Mouse (Mus musculus): Measurements from ENCODE around the gene Rnaseh2b. TPM values are rescaled to one million over a fixed set of nuclear protein-coding genes. Genes with fewer than 3 reads are reported as not detected.

Rnaseh2b gene
- polyA plus RNA-seq, 1 experiment, result 11.3 TPM

GRCm38 (mm10) chr14:62250046-62250445 lies 42.3 kb upstream of the Rnaseh2b start:
- no peaks in the 10 kb centered on the region for H3K4me1 ChIP-seq (replicated peaks; ENCODE audit: control insufficient read depth, insufficient read depth, low read length)
- TF ChIP-seq CTCF (IDR thresholded peaks at IDR 0.05; ENCODE audit: borderline replicate concordance, control insufficient read depth, extremely low read depth, insufficient read depth, low read length, poor library complexity) (no peak), POLR2A (IDR thresholded peaks at IDR 0.05; ENCODE audit: control insufficient read depth, extremely low read depth, insufficient read depth, low read length, poor library complexity) (no peak)
- H3K4me3 ChIP-seq (ENCODE audit: control insufficient read depth, insufficient read depth, low read length), result no peak overlapping the region
- no peak for DNase-seq
- H3K27ac ChIP-seq (ENCODE audit: control insufficient read depth, insufficient read depth, low read length), result no peak overlapping the region
- H3K36me3 ChIP-seq (ENCODE audit: control insufficient read depth, insufficient read depth, low read length), result no peaks in the 10 kb centered on the region
- no peaks in the 10 kb centered on the region for H3K27me3 ChIP-seq (ENCODE audit: control insufficient read depth, insufficient read depth, low read length)
- 87% methylated on average over 3 of the region's 3 CpGs for WGBS

GRCm38 (mm10) chr14:62251999-62252398 lies 40.4 kb upstream of the Rnaseh2b start:
- no peaks in the 10 kb centered on the region for H3K4me1 ChIP-seq (replicated peaks; ENCODE audit: control insufficient read depth, insufficient read depth, low read length)
- no peaks in the 10 kb centered on the region for H3K36me3 ChIP-seq (ENCODE audit: control insufficient read depth, insufficient read depth, low read length)
- no peak overlapping the region for H3K4me3 ChIP-seq (ENCODE audit: control insufficient read depth, insufficient read depth, low read length)
- 7% methylated on average over 4 of the region's 4 CpGs for WGBS
- no peak for TF ChIP-seq CTCF (IDR thresholded peaks at IDR 0.05; ENCODE audit: borderline replicate concordance, control insufficient read depth, extremely low read depth, insufficient read depth, low read length, poor library complexity)
- TF ChIP-seq POLR2A (IDR thresholded peaks at IDR 0.05; ENCODE audit: control insufficient read depth, extremely low read depth, insufficient read depth, low read length, poor library complexity), result no peak
- DNase-seq, result peak; percentile 53
- no peaks in the 10 kb centered on the region for H3K27me3 ChIP-seq (ENCODE audit: control insufficient read depth, insufficient read depth, low read length)
- H3K27ac ChIP-seq (ENCODE audit: control insufficient read depth, insufficient read depth, low read length), result no peak overlapping the region

- H3K4me1 ChIP-seq (replicated peaks; ENCODE audit: control insufficient read depth, insufficient read depth, low read length), result no peaks in the 10 kb centered on the region
- H3K4me3 ChIP-seq (ENCODE audit: control insufficient read depth, insufficient read depth, low read length), result no peak overlapping the region
- H3K36me3 ChIP-seq (ENCODE audit: control insufficient read depth, insufficient read depth, low read length), result no peaks in the 10 kb centered on the region
- DNase-seq, result no peak
- H3K27me3 ChIP-seq (ENCODE audit: control insufficient read depth, insufficient read depth, low read length), result no peaks in the 10 kb centered on the region
- TF ChIP-seq CTCF (IDR thresholded peaks at IDR 0.05; ENCODE audit: borderline replicate concordance, control insufficient read depth, extremely low read depth, insufficient read depth, low read length, poor library complexity) (no peak), POLR2A (IDR thresholded peaks at IDR 0.05; ENCODE audit: control insufficient read depth, extremely low read depth, insufficient read depth, low read length, poor library complexity) (no peak)
- WGBS, result 79% methylated on average over 8 of the region's 8 CpGs
- no peak overlapping the region for H3K27ac ChIP-seq (ENCODE audit: control insufficient read depth, insufficient read depth, low read length)
Measured at GRCm38 (mm10) chr14:62254371-62254770, 38.0 kb upstream of the Rnaseh2b start.

GRCm38 (mm10) chr14:62256066-62256465 lies 36.3 kb upstream of the Rnaseh2b start:
- TF ChIP-seq CTCF (IDR thresholded peaks at IDR 0.05; ENCODE audit: borderline replicate concordance, control insufficient read depth, extremely low read depth, insufficient read depth, low read length, poor library complexity) (no peak), POLR2A (IDR thresholded peaks at IDR 0.05; ENCODE audit: control insufficient read depth, extremely low read depth, insufficient read depth, low read length, poor library complexity) (no peak)
- Histone ChIP-seq H3K4me1 (replicated peaks; ENCODE audit: control insufficient read depth, insufficient read depth, low read length) (no peaks in the 10 kb centered on the region), H3K27ac (ENCODE audit: control insufficient read depth, insufficient read depth, low read length) (no peak overlapping the region), H3K4me3 (ENCODE audit: control insufficient read depth, insufficient read depth, low read length) (no peak overlapping the region), H3K36me3 (ENCODE audit: control insufficient read depth, insufficient read depth, low read length) (no peaks in the 10 kb centered on the region), H3K27me3 (ENCODE audit: control insufficient read depth, insufficient read depth, low read length) (no peaks in the 10 kb centered on the region)
- WGBS, result 91% methylated on average over 5 of the region's 5 CpGs
- no peak for DNase-seq

- TF ChIP-seq CTCF (IDR thresholded peaks at IDR 0.05; ENCODE audit: borderline replicate concordance, control insufficient read depth, extremely low read depth, insufficient read depth, low read length, poor library complexity) (no peak), POLR2A (IDR thresholded peaks at IDR 0.05; ENCODE audit: control insufficient read depth, extremely low read depth, insufficient read depth, low read length, poor library complexity) (no peak)
- no peak overlapping the region for H3K27ac ChIP-seq (ENCODE audit: control insufficient read depth, insufficient read depth, low read length)
- H3K36me3 ChIP-seq (ENCODE audit: control insufficient read depth, insufficient read depth, low read length), result no peaks in the 10 kb centered on the region
- no peaks in the 10 kb centered on the region for H3K27me3 ChIP-seq (ENCODE audit: control insufficient read depth, insufficient read depth, low read length)
- H3K4me3 ChIP-seq (ENCODE audit: control insufficient read depth, insufficient read depth, low read length), result no peak overlapping the region
- 94% methylated on average over 6 of the region's 6 CpGs for WGBS
- H3K4me1 ChIP-seq (replicated peaks; ENCODE audit: control insufficient read depth, insufficient read depth, low read length), result no peaks in the 10 kb centered on the region
- DNase-seq, result no peak
Measured at GRCm38 (mm10) chr14:62258125-62258524, 34.3 kb upstream of the Rnaseh2b start.

- Histone ChIP-seq H3K4me1 (replicated peaks; ENCODE audit: control insufficient read depth, insufficient read depth, low read length) (no peaks in the 10 kb centered on the region), H3K4me3 (ENCODE audit: control insufficient read depth, insufficient read depth, low read length) (no peak overlapping the region), H3K27me3 (ENCODE audit: control insufficient read depth, insufficient read depth, low read length) (no peaks in the 10 kb centered on the region), H3K27ac (ENCODE audit: control insufficient read depth, insufficient read depth, low read length) (no peak overlapping the region), H3K36me3 (ENCODE audit: control insufficient read depth, insufficient read depth, low read length) (no peaks in the 10 kb centered on the region)
- TF ChIP-seq POLR2A (IDR thresholded peaks at IDR 0.05; ENCODE audit: control insufficient read depth, extremely low read depth, insufficient read depth, low read length, poor library complexity), result no peak
- no peak for TF ChIP-seq CTCF (IDR thresholded peaks at IDR 0.05; ENCODE audit: borderline replicate concordance, control insufficient read depth, extremely low read depth, insufficient read depth, low read length, poor library complexity)
- DNase-seq, result peak; percentile 16
- WGBS, result 78% methylated on average over 10 of the region's 10 CpGs
Measured at GRCm38 (mm10) chr14:62258978-62259536, 33.3 kb upstream of the Rnaseh2b start.
